Mouse (Mus musculus): ENCODE results near the gene Apbb2. TPM values are rescaled to one million over a fixed set of nuclear protein-coding genes. Genes with fewer than 3 reads are reported as not detected.

Apbb2 gene
- polyA plus RNA-seq, 1 experiment from 2014 or later = 63.9 TPM

DNA sequence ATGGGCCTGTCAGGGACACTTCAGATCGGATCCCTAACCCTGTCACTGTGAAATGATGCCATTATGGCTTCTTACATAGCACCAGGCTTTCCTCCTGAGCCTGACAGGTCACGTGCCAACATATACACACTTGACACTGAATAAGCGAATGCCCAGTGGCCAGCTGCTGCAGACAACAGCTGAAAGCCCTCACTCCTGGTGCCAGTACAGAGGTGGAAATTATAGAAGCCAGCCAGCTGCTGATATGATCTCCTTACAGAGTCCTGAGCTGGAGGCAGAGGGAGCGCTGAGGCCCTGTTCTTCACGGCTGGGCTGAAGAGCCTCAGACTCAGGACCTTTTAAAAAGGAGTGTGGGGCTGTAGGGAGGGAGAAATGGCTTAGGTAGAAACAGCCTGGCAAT is 234.5 kb downstream of the Apbb2 start:
- no peak overlapping the region for H3K27ac ChIP-seq
- peaks cover 24% of the 10 kb centered on the region for H3K4me1 ChIP-seq
- 78% methylated on average over 5 of the region's 5 CpGs for WGBS
- no peak overlapping the region for H3K4me2 ChIP-seq (replicated peaks)
- H3K36me3 ChIP-seq = peaks cover 5% of the 10 kb centered on the region
- no peak overlapping the region for H3K9ac ChIP-seq
- ATAC-seq (ENCODE audit: low FRiP score, low read depth) = peak; percentile 79
- no peaks in the 10 kb centered on the region for H3K9me3 ChIP-seq
- no peak overlapping the region for H3K4me3 ChIP-seq
- no peaks in the 10 kb centered on the region; the same call in 1 of the 2 replicates for H3K27me3 ChIP-seq

DNA sequence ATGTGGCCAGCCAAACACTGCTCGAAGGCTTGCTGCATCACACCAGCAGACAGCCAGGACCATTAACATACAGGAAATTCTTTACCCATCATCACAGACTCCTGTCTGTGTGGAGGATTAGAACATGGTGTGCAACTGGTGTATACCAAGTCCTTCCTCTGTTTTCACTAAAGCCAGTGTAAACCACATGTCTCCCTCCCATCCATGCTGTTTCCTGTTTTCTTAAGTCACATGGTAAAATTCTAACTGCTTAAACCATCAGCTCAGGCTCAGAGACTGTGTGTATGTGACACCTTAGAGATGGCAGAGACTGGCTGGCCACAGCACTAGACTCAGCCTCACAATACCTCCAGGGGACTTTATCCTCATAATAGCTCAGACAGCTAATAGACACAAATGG is 236.5 kb downstream of the Apbb2 start:
- WGBS = 52% methylated on average over 1 of the region's 1 CpGs
- H3K4me1 ChIP-seq = peaks cover 23% of the 10 kb centered on the region
- H3K4me3 ChIP-seq = no peak overlapping the region
- peaks cover 5% of the 10 kb centered on the region for H3K36me3 ChIP-seq
- no peaks in the 10 kb centered on the region for H3K9me3 ChIP-seq
- H3K9ac ChIP-seq = no peak overlapping the region
- no peak overlapping the region for H3K4me2 ChIP-seq (replicated peaks)
- no peaks in the 10 kb centered on the region; the same call in 1 of the 2 replicates for H3K27me3 ChIP-seq
- ATAC-seq (ENCODE audit: low FRiP score, low read depth) = no peak
- H3K27ac ChIP-seq = no peak overlapping the region

DNA sequence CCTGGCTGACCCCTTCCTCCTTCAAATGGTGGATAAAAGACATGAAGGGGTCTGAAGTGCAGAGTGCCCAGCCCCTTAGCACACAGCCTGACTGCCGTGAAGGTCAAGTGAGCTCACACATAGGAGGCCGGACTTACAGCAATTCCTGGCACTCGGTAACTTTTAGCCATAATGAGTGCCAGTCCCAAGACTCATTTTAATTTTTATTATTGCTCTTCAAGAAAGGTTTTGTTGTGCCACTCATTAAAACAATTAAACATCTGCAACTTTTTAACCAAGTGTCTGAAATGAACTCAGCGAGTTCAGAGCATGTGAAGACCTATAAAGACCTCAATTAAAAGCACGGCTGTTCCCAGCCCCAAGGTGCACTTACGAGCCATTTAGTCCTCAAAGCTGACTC is 239.6 kb downstream of the Apbb2 start:
- H3K27ac ChIP-seq = 0 out of 2 replicates have a peak overlapping the region, but pooled peaks have one; percentile 6
- WGBS = 29% methylated on average over 6 of the region's 6 CpGs
- ATAC-seq (ENCODE audit: low FRiP score, low read depth) = no peak

DNA sequence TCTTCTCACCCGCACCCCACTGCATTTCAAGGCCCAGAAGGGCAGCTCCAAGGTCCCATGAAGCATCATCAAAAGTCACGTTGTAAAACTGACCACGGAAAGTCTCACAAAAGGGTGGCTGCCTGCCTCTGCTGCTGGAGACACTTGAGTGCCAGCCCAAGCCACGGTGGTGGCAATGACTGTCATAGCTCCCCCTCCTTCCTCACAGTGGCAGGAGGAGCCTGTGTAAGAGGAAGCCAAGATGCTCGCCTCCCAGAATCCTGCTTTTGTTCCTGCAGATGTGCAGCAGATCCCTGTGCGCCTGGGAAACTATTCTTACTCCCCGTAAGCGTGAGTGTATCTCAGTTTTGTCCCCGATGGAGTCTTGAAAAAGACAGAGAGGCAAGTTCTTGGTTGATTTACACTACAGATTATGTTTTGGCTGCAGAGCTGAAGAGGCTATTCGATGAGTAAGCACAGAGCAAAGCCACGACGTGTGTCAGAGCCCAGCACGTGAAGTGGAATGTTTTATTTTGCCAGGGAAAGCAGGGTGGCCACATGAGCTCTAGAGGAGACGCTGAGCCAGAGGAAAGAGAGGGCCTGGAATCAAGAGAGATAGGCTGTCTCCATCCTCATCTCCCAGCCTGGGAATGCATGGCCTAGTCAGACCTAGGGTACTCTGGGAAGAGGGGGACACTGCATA is 241.9 kb downstream of the Apbb2 start:
- Histone ChIP-seq H3K9ac (no peak overlapping the region), H3K36me3 (peaks cover 3% of the 10 kb centered on the region), H3K4me2 (replicated peaks) (no peak overlapping the region), H3K9me3 (no peaks in the 10 kb centered on the region), H3K27me3 (no peaks in the 10 kb centered on the region; the same call in 1 of the 2 replicates), H3K27ac (no peak overlapping the region), H3K4me3 (no peak overlapping the region), H3K4me1 (peaks cover 15% of the 10 kb centered on the region)
- ATAC-seq (ENCODE audit: low FRiP score, low read depth) = no peak
- WGBS = 74% methylated on average over 14 of the region's 14 CpGs

More for the DNA sequence above, 239.6 kb downstream of the Apbb2 start:
- H3K9ac ChIP-seq = no peak overlapping the region
- peaks cover 15% of the 10 kb centered on the region for H3K4me1 ChIP-seq
- peaks cover 2% of the 10 kb centered on the region for H3K36me3 ChIP-seq
- no peak overlapping the region for H3K4me2 ChIP-seq (replicated peaks)
- H3K9me3 ChIP-seq = no peaks in the 10 kb centered on the region
- no peak overlapping the region for H3K4me3 ChIP-seq
- no peaks in the 10 kb centered on the region; the same call in 1 of the 2 replicates for H3K27me3 ChIP-seq

DNA sequence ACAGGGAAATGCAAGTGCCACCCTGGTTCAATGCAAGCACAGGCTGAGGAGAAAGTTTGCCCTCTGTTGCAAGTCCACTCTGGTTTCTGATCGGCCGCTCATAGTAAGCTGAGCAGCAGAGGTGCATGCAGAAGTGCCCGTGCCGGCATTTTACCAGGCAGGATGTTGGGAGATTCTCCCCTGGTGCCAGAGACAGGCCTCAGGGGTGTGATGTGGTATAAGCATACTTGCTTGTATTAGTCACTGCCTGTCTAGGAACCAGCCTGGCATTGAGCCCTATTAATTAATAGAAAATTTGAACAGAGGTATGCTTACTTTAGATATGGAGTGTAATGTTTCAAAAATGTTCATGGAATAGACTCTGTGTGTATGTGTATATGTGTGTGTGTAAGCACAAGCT is 244.2 kb downstream of the Apbb2 start:
- H3K9me3 ChIP-seq = no peaks in the 10 kb centered on the region
- no peak overlapping the region for H3K4me3 ChIP-seq
- H3K36me3 ChIP-seq = peaks cover 3% of the 10 kb centered on the region
- no peak for ATAC-seq (ENCODE audit: low FRiP score, low read depth)
- H3K27me3 ChIP-seq = no peaks in the 10 kb centered on the region
- H3K4me1 ChIP-seq = peaks cover 10% of the 10 kb centered on the region
- no peak overlapping the region for H3K4me2 ChIP-seq (replicated peaks)
- WGBS = 98% methylated on average over 4 of the region's 4 CpGs
- H3K9ac ChIP-seq = no peak overlapping the region
- H3K27ac ChIP-seq = no peak overlapping the region

DNA sequence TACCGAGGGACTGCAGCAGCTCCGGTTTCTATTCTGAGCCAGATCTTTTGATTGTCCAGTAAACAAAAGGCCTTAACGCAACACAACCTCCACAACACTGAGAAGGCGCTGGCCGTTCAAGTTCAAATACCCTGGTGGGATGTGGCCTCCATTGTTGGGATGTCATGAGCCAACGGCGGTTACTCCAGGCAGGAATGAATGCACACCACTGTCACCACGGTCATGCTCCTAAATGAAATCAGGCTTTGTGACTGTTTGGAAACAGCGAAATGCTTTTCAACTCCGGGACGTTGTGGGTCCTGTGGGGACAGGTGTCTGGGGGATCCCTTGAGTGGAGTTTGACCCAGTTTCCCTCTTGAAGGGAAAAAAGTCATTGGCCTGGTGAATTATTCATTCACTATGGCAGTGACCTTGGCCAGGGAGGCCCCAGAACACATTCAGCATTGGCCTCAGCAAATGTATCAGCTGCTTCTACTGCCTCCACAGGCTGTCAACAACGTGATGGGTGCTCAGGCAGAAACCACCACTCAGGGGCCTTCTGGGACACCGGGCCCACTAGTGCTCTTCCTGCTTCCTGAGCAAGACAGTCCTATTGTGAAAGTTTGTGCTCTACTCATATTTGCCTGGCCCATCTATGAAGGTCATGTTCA is 244.9 kb downstream of the Apbb2 start:
- WGBS = 88% methylated on average over 13 of the region's 13 CpGs
- no peaks in the 10 kb centered on the region for H3K9me3 ChIP-seq

DNA sequence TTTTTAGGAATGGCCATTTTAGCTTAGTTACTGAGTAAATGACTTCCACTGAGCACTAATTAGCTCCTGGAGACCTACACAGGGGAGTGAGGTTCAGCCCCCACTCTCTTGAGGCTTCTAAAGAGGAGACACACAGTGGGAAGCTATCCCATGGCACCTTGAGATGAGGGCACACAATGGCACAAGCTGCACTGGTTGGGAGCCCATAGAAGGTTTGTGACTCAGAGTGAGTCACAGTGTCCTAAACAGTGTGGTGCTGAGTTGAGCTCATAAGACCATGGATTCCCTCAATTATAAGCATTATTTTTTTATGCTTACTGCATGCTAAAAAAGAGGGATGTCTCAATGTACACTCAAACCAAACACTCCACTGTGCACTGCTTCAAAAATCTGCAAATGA is 247.5 kb downstream of the Apbb2 start:
- Histone ChIP-seq H3K4me2 (replicated peaks) (no peak overlapping the region), H3K36me3 (peaks cover 3% of the 10 kb centered on the region), H3K27me3 (no peaks in the 10 kb centered on the region), H3K27ac (no peak overlapping the region), H3K4me1 (peaks cover 13% of the 10 kb centered on the region), H3K4me3 (no peak overlapping the region), H3K9ac (no peak overlapping the region), H3K9me3 (no peaks in the 10 kb centered on the region)
- no peak for ATAC-seq (ENCODE audit: low FRiP score, low read depth)

More for the DNA sequence above, 244.9 kb downstream of the Apbb2 start:
- H3K4me3 ChIP-seq = no peak overlapping the region
- peaks cover 3% of the 10 kb centered on the region for H3K4me1 ChIP-seq
- peaks cover 3% of the 10 kb centered on the region for H3K36me3 ChIP-seq
- no peak overlapping the region for H3K9ac ChIP-seq
- no peak overlapping the region for H3K27ac ChIP-seq
- no peak for ATAC-seq (ENCODE audit: low FRiP score, low read depth)
- H3K4me2 ChIP-seq (replicated peaks) = no peak overlapping the region
- no peaks in the 10 kb centered on the region for H3K27me3 ChIP-seq

DNA sequence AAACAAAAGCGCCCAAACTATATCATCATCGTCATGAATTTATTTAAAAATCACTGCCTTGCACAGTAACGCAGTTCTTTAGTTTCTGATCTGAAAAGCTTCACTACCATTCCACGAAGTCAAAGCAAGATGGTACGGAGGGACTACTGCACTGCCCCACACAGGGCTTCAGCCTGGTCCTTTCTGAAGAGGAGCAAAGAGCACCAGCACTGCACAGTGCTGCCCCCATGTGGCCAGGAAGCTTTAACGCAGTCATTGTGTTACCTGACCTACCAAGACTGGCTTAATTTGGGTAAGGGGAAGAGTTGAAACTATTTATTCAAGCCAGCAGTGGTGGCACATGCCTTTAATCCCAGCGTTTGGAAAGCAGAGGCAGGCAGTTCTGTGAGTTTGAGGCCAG is 249.6 kb downstream of the Apbb2 start:
- Histone ChIP-seq H3K4me2 (replicated peaks) (no peak overlapping the region), H3K9me3 (no peaks in the 10 kb centered on the region), H3K36me3 (peaks cover 11% of the 10 kb centered on the region), H3K4me3 (no peak overlapping the region), H3K27ac (no peak overlapping the region), H3K9ac (no peak overlapping the region), H3K4me1 (peaks cover 16% of the 10 kb centered on the region), H3K27me3 (no peaks in the 10 kb centered on the region)
- 44% methylated on average over 7 of the region's 7 CpGs for WGBS
- peak; percentile 37; the same call in 1 of the 2 replicates for ATAC-seq (ENCODE audit: low FRiP score, low read depth)

DNA sequence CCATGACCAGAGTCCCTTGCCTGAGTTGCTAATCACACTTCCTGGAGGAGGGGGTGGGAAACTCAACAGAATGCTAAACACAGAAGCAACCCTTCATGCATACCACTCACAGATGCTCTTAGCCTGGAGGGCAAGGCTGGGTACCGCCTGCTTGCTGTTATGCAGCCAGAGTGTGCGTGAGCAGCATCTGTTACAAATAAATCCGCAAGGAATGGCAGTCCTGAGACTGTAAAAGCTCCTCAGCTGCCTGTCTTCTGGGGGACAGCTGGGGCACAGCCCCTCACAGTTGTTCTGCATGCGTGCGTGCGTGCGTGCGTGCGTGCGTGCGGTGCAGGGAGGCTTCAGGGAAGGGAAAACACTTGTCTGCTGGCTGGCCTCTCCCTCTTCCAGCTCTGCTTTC is 250.9 kb downstream of the Apbb2 start:
- ATAC-seq (ENCODE audit: low FRiP score, low read depth) = peak; percentile 66
- Histone ChIP-seq H3K4me2 (replicated peaks) (no peak overlapping the region), H3K27ac (no peak overlapping the region), H3K9me3 (no peaks in the 10 kb centered on the region), H3K9ac (no peak overlapping the region), H3K4me3 (no peak overlapping the region), H3K36me3 (peaks cover 11% of the 10 kb centered on the region), H3K27me3 (no peaks in the 10 kb centered on the region), H3K4me1 (peaks cover 27% of the 10 kb centered on the region)
- 45% methylated on average over 11 of the region's 11 CpGs for WGBS

DNA sequence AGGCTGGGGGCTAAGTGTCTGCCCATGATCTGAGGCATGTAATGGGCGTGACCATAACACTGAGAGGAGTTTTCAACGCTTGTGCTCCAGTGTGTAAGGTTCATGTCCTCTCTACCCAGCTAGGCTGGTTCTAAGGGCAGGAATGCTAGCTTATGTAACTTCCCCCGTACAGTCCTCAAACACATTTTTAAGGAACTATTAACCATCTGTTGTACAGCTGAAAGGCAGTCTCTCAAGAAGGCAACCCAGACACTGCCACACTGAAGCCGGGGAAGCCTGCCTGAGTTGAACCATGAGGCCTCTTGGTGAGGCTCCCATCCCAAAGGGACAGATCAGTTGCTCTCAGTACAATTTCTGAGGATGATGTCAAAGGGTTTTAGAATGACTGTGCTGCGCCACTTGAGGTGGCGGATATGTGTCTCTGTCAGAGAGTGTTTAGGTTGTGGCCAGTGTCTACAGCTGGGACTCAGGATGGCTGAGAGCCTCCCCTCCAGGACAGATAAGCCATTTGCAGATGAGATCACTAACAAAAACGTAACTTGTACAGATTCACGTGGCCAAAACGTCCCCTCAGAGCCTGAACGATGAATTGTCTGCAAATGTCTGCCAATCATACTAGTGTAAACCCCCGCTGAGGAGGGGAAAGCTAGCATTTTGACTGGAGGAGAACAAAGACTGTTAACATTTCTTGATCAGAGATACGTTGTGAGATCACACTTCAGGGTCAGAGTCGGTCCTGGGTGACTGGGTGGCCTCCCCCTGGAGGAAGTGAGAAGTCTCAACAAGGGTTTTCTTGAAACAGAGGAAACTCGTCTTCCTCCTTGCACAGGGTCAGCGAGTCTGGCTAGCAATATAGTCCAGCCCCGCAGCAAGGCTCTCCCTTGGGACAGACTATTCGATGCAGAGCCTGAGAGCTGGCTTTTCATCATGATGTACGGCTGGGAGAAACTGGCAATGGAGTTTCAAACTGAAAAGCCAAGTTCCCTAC is 255.0 kb downstream of the Apbb2 start:
- H3K27me3 ChIP-seq = no peaks in the 10 kb centered on the region
- no peak for ATAC-seq (ENCODE audit: low FRiP score, low read depth)
- peaks cover 39% of the 10 kb centered on the region for H3K4me1 ChIP-seq
- peaks cover 12% of the 10 kb centered on the region for H3K36me3 ChIP-seq
- no peak overlapping the region for H3K4me2 ChIP-seq (replicated peaks)
- H3K9ac ChIP-seq = no peak overlapping the region; the same call in 1 of the 2 replicates
- no peaks in the 10 kb centered on the region for H3K9me3 ChIP-seq
- H3K27ac ChIP-seq = no peak overlapping the region
- 63% methylated on average over 18 of the region's 18 CpGs for WGBS
- no peak overlapping the region for H3K4me3 ChIP-seq

DNA sequence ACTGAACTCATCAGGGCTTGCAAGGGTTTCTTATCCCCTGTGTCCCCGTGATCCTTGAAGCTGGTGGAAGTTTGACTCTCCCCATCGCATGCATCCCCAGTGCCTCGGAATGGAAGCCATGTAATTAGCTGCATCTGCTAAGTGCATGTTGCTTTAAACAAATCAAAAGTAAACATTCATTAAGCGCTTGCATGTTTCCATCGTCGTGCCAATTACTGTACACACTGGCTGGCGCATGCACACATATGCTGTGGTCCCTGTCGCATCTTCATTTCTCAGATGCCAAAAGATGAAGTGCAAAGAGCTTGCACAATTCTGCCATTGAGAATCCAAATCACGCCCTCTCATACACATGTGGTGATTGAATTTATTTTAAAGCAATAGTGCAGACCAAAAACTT is 257.8 kb downstream of the Apbb2 start:
- 87% methylated on average over 9 of the region's 9 CpGs for WGBS
- H3K27me3 ChIP-seq = no peaks in the 10 kb centered on the region
- H3K36me3 ChIP-seq = peaks cover 18% of the 10 kb centered on the region
- H3K4me3 ChIP-seq = no peak overlapping the region
- no peak overlapping the region for H3K4me2 ChIP-seq (replicated peaks)
- no peak overlapping the region for H3K27ac ChIP-seq
- H3K9me3 ChIP-seq = peaks cover 7% of the 10 kb centered on the region; the same call in 1 of the 2 replicates
- ATAC-seq (ENCODE audit: low FRiP score, low read depth) = no peak
- H3K4me1 ChIP-seq = peaks cover 25% of the 10 kb centered on the region
- no peak overlapping the region for H3K9ac ChIP-seq

Measured in limb, embryonic 13.5 days (tissue).